Mouse (Mus musculus) cerebellum, adult 9-10 months (tissue): ENCODE results near the gene Nupl1.

ENCODE experiments used
- DNase-seq: peaks from one replicate; pipeline ENCODE4 v3.0.0; 2022

Nupl1 gene

DNA sequence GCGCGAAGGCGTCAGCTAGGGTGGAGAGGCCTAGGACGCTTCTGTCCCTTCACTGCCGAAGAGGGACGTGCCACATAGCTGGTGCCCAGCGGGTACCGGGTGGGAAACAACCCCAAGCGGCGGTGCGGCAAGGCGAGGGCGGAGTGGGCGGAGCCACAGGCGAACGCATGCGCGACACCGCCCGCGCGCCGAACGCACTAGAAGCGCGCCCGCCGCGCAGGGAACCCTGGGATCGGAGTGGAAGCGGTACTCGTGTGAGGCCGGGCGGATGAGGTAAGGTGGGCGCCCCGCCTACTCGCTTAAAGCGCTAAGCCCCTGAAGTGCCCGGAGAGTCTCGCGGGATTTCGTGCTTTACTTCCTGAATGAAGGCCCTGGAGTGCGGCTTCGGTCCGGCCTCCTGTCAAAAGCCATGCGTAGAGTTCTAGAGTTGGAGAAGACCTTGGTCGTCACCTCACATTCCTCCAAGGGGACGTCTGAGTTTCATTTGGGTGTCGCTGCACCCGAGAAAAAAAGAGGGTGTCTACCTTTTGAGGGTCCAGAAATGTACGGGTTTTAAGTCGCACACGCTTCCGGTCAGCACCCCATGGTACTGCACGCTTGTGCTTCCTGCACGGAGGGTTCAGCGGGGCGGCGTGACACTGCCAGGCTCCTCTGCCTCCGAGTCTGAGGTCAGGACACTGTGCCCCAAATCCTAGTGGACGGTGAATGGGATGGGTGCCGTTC, at the start of gene Nupl1, which contains the start of gene Gm49336:
TSS of gene Nupl1 (minus strand) at position 151 of the 723 bp plus-strand sequence.
TSS of gene Gm49336 (minus strand) at position 227 of the 723 bp plus-strand sequence.
- peak; percentile 98 for DNase-seq

DNA sequence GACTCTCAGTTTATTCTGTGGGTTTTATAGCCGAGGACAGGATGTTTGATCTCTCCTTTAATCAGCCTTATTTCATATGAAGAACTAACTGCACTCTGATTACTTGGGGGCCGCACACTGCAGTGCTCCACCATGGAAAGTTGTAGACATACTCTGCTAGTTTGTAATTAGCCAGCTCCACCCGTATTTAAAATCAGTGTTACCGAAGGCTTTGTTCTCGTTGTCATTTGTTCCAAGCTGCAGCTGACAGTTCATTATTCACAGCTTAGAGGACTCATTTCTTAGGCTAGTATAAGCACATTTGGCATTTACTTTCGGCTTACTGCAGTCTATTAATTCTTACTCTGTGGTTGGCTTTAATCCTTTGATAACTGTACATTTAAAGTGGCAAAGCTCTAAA, 49.8 kb upstream of the Nupl1 start:
- DNase-seq: no peak

DNA sequence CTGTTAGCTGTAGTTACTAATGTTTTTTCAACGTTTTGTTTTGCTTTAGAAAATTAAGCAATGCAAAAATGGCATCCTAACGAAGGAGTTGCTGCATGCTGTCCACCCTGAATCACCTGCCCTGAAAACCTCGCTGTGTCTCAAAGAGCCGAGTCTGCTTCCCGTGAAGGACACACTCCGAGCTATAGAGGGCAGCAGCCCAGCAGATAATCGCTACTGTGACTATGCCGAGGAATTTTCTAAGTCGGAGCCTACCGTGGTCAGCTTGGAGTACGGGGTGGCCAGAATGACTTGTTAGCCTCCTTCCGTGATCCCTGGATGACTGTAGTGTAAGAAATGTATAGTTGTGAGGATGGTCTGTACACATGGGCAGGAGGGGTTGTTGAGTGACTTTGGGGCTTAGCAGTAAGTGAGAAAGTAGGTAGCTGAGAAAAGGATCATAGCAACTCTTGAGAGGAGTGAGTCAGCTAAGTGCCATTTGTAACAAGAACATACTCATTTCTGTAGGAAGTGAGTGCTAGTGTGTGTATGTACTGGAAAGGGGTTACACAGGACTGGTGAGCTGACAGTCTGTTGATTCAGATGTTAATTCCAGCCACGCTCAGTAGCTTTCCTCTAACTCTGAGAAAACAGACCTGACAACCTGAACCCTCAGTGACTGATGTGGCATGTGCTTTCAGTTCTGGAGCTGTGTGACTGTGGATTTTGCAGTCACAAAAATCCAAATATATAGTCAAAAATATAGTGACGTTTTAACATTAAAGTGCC, 49.2 kb upstream of the Nupl1 start:
- peak; percentile 46 for DNase-seq

DNA sequence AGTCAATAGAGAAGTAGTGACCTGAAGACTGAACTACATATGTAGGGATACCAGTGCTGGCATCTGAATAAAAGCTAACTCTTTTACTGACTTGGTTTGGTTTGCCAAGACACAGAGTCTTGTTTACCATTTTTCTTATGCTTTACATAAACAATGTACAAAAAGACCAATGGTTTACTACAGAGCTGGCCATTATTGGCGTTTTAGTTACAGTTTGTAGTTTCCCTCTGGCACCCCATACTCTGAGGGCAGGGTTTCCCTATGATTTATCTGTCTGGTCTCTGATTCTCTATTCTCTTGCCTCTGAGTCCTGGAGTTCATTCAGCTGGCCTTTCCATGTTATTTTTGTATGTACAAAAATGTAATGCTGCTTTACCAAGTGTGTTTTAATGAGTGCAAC, 44.3 kb upstream of the Nupl1 start:
- no peak for DNase-seq

DNA sequence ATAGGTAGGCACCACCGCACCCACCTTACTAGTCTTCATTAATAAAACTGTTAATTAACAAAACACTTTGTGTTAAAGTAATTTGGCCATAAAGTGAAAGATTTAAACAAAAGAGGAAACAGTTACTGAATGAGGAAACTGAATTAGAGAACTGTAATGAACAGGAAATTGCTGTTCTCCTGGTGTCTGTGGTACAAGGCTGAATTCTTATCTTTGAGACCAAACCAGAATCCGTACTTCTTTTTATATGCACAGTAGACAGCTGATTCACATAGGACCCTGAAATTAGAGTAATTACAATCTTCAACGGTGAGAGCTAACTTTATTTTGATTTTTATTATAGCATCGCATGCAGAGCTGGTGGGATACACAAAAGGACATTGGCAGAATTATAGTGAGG, 39.1 kb upstream of the Nupl1 start:
- no peak for DNase-seq

DNA sequence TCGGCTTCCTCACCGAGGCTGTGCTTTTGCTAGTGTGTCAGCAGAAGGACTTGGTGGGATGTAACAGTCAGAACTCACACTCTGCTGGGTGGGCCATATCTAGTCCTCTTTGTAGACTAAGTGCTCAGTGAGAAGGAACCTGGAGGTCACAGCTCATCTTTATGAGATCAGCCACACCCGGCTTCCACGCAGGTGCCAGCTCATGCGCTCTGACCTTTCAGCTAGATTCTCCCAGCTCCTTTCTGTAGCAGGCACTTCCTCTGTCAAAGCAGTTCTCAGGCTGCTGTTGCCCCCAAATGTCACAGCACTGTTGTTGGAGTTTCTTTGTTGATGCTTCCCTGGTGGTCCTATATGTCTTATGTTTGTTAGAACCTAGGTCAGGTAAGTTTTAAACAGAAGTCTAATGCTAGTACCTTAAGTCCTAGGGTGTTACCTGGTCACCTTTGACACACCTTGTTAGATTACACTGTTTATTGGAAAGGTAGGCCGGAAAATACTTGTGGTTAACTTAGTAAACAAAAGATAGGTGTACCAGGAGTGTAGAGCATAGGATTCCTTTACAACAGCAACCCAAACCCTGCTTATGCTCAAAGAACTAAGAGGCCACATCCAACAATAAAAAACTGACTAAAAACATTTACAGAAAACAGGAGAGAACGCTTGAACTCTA, 35.1 kb upstream of the Nupl1 start:
- DNase-seq: no peak

DNA sequence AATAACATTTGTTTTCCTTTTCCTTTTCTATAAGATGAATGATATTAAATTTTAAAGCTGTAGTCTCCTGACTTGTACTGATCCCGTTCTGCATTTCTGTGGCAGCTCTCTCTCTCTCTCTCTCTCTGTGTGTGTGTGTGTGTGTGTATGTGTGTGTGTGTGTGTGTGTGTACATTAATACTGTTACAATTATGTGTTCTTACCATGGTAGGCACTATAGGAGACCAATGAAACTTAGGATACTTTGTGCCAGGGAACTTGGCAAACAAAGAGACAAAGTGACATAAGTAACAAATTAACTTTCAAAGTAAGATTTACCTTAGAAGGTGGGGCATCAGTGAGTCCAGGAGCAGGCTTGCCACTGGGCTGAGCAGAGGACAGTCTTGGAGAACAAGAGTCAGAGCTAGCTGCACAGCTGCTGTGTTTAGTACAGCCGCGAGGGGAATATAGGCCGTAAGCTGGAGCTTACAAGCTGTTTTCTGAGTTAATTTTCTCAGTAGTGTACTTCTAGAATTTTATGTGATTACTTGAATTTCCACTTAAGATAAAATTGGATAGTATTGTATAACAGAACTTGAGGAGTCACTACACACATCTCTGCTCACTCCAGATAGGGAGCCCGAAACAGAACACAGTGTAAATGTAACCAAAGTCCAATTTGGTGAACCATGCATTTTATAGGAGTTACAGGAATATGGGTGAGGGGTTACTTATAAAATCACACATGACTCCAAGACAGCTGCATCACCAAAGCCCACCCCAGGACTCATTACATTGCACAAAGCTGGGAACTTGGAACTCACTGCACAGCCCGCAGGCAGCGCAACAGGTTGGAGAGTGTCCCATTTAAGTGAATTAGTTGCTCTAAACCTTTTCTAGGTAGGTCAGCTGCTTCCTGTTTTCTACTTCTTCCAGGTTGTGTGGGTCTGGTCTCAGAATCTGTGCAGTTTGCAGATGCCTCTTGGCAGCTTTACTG, 24.4 kb upstream of the Nupl1 start:
- DNase-seq: no peak

DNA sequence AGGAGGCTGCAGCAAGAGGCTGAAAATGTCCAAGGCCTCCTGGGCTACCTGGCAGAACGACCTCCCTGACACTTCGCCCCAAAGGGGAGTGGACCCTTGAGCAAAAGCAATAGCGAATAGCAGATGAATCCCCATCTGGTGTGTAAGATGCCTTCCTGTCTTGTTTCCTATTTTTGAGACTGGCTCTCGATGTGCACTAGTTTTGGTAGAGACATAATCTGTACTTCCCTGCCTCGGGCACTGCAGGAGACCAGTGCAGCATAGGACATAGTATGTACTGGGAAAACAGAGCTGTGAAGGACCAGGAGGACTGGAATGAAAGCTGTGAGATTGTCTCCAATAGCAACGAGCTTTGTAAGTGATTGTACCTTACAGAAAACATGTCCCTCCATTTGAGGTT, 22.1 kb upstream of the Nupl1 start:
- no peak for DNase-seq

DNA sequence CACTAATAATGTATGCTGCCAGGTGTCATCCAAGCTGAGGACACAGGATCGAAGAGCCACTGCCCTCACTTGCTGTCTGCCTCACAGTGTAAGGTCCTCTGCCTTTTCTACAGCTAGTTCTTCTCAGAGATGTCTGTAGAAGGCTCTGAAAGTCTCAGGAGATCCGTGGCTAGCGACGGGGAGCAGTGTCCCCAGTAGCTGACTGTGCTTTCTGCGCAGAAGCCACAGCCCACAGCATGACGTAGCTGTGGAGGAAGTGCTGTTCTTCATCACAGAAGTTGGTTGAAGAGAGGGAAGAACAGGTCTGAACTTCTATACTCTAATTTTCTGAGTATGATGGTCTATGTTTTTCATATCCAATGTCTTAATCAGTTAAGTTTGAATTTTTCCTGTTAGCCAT, 18.1 kb upstream of the Nupl1 start:
- no peak for DNase-seq

DNA sequence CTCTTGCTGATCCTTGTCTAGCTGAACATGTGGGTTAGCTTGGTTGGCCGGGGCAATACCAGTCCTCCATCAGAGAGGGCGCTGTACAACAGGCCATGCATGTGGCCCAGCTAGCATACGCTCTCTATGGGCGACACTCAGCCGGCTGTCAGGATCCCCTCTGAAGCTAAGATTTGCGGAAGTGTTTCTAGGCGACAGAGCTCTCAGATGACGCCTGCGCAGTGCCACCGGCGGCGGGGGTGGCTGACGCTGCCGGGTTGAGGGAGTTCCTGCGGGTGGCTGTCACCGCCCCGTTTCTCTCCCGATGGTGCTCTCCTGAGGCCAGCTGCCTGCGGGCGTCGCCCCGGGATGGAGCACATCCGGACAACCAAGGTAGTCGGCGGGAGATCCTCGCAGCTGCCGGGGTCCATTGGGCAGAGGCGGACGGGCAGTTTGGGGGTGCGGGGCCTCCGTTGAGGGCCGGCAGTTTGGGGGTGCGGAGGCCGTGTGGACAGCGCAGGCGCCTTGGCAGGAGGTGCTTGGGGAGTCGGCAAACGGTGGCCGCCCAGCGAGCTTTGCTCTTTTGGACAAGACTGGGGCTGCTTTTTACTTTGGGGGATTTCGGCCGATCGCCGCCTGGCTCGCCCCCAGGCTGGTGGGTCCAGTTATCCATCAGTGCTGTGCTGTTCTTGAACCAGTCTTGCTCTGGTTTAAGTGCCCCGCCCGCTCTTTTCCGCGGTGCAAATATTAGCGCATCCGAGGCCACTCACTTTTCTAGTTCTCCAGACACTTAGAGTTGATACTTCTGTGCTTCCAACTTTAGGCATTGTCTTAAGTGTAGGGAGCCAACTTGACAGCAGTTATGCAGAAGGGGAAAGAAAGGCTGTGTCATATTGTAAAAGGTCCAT, 14.0 kb upstream of the Nupl1 start, which contains the start of gene Mtmr6:
TSS of gene Mtmr6 (plus strand) at position 239 of the 887 bp plus-strand sequence.
- peak; percentile 97 for DNase-seq

DNA sequence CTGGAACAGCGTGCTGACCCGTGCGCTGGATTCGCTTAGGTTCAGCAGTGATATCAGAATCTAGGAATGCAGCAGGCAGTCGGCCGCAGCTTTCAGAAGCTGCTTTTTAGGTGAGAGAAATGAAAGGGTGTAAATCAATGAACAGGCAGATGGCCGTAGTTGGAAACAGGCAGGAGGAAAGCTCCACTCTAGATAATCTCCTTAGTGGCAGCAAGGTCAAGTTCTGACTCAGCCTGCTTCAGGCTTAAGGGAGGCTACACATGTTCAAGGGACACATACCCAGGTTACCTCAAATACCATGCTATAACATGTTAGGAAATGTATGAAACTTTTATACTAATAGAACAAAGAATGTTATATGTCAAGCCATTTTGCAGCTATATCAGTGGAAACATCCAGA, 11.1 kb upstream of the Nupl1 start:
- DNase-seq: no peak

DNA sequence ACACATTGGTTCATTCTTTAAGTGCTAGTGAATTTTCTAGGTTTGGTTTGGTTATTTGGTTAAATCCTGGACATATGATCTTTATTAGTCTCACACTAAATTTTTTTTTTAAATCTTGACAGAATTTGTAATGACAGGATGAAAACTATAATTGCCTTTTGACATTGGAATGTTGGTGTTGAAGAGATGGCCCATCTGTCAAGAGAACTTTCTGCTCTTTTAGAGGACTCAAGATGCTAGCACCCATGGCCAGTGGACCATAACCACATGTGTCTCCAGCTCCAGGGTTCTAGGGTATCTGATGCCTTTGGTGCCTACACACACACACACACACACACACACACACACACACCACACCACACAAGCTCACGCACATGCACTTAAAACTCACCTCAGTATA, 6.6 kb upstream of the Nupl1 start:
- DNase-seq: no peak

DNA sequence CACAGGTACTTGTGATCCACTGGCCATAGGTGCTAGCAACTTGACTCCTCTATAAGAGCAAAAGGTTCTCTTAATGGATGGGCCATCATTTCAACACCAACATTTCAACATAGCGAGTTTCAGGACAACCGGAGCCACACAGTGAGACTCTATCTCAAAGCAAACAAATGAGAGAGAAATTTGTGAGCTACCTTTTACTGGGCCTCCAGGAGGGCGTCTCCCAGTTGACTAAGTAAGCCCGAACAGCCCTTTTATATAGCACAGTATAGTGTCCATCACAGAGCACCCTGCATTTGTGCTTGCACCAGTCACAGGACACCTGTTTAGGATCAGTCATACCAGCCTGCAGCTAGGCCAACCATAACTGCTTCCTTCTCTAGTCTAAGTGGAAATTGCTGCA, 5.9 kb upstream of the Nupl1 start:
- no peak for DNase-seq

DNA sequence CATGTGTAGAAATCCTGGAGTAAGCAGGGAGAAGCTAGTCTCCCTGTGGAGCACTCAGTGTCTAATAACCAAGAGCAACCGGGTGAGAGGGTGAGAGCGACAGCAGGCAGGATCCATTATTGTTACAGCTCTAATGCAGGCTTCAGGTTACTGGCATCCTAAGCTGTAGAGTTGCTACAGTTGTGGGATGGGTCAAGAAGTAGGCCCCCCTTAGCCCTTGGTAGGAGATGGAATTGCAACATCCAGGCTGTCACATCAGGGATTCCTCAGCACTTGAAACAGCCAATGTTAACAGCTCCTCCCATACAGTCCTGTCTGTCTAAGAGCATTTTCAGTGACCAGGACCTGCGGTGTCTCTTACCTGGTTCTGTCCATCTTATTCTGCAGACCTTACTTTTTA, 5.1 kb upstream of the Nupl1 start:
- no peak for DNase-seq

DNA sequence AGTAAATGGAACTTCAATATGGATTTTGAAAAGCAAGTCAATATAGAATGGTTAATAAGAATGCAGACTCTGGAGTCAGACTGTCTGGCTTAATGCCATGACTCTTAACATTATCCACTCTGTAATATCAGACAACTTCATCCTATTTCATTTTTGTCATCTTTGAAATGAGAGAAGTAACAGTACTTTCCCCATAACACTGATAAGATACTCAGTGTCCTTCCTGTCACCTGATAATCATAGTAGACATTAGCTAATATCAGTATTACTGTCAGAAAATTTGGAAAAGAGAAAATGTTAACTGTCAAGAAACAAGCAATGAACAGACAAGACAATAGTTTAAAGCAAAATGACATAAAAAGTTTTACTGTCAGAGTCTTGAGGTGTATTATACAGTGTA, 3.5 kb upstream of the Nupl1 start:
- DNase-seq: no peak

DNA sequence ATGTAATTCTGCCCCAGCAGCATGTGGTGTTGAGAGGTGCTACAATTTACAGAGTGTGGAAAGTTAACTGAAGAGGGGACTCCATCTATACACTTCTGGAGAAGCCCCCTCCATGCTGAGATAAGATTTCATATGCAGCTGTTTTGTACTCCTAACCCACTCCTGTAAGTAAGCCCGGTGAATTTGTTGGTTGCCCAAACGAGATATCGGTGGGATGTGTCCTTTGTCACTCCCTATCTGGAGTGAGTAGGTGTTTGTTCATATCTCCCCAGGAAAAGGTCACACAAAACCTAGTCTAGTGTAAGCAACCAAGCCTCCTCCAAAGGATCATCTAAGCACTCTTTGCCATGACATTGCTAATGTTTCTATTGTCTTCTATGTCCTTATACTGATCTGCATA, 2.2 kb upstream of the Nupl1 start:
- no peak for DNase-seq

DNA sequence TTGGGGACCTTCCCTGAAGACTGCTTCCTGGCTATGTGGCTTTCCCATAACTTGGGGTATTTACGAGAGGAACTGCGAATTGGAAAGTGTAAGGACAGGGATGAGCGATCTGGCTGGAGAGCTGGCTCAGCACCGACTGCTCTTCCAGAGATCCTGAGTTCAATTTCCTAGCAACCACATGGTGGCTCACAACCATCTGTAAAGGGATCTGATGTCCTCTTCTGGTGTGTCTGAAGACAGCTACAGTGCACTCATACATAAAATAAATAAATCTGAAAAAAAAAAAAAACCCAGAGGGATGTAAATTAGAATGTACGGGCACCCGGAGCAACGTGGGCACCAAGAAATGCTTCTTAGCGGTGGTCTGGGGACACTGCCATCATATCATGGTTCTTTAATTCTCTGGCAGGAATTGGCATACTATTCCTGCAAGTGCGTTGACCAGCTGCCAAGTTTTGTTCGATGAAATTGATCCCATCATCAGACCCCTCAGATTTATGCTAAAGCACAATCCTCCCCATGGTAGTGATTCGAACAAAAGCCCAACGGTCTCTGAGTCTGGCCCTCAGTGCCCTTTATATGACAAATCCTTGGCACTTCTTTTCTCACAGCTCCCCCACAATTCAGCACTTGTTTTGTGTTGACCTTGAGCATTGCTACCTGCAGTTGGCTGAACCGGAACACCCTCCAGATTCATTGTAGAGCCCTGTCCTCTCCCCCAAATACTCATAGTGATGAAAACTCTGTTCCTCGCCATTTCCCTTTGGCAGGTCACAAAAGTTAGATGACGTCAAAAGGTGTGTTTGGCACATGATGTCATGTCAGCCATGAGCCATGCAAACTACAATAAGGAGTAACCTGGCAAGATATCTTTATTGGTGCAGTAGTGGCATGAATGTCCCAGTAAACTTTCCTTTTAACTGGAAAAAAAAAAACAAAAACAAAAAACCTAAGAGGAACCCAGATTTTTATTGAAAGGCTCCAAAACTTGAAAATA, 1.1 kb upstream of the Nupl1 start:
- DNase-seq: peak; percentile 74

DNA sequence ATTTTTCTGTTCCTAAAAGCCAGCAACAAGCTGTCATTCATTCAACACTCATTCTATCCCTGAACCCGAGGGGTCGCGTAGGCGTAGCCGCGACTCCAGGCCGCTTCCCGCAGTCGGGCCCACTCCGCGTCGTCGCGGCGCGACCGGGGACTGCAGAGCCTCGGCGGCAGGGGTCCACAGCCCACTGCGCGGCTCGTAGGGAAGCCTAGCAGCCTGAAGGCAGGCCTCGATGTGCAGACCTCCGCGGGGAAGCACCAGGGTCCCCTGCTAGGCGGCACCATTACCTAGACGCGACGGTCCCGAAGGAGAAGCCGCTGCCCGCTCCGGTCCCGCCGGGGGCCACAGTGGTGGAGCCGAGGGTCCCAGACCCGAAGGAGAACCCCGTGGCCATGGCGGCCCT, 352 bp downstream of the Nupl1 start:
- DNase-seq: no peak

DNA sequence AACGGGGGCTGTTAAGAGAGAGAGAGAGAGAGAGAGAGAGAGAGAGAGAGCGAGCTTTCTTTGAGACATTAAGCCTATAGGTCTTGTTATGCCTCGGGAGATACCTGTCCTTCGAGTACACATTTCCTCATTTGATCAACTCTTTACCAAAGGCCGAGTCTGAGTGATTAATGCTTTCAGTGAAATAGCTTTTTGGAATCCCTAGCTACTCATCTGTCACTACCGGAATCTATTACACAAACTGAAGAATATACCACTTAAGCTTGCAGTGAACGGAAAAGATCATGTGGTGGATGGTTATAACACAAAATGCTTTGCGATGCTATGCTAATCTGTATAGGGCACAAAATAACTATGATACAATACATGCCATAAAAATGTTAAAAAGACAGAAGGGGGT, 865 bp downstream of the Nupl1 start:
- DNase-seq: no peak

DNA sequence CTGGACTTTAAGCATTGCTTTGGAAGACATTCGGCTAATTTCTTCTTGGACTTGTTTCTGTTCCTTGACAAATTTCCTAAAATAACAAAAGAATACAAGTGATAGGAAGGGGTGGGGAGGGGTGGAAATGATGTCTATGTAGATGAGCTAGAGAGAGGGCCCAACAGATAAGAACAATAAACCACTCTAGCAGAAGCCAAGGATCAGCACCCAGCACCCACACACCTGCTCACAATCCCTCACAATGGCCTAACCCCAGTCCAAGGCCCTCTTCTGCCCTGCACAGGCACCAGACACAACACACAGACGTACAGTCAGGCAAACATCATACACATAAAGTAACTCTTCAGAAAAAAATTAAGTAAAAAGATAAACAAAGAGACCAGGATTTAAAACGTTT, 12.7 kb downstream of the Nupl1 start:
- DNase-seq: no peak
